Mouse (Mus musculus) stomach, embryonic 14.5 days (tissue): ENCODE data around the gene Slc25a10. TPM values are rescaled to one million over a fixed set of nuclear protein-coding genes. Genes with fewer than 3 reads are reported as not detected.
"Not testable (repeated sequence)": the region's sequence is repeated elsewhere in the genome, so short reads cannot be mapped to it uniquely, and the experiment has no call there.

ENCODE experiments used
- ATAC-seq: fragments of 200-750 bp; cut with Nextera tagmentation; 2 replicates; pipeline ENCODE4 v1.8.0; 2017; ENCODE audit warnings: low read depth, moderate TSS enrichment; ENCODE audit not compliant: insufficient number of reproducible peaks, insufficient read depth, low FRiP score
- H3K27ac ChIP-seq: fragments of 300-500 bp; sonication (generic); 2 replicates; pipeline ENCODE4 v1.5.1; 2014; ENCODE audit warnings: mild to moderate bottlenecking, low read length, moderate library complexity, mixed read lengths
- H3K27me3 ChIP-seq: fragments of 300-500 bp; sonication (generic); 2 replicates; pipeline ENCODE4 v1.6.1; 2014; ENCODE audit warnings: low read length, control low read depth, mixed read lengths; ENCODE audit not compliant: control insufficient read depth, insufficient read depth
- H3K36me3 ChIP-seq: fragments of 300-500 bp; sonication (generic); 2 replicates; pipeline ENCODE4 v1.6.1; 2014; ENCODE audit warnings: mild to moderate bottlenecking, control low read depth, low read length, moderate library complexity, mixed read lengths; ENCODE audit not compliant: control insufficient read depth, insufficient read depth
- H3K4me1 ChIP-seq: fragments of 300-500 bp; sonication (generic); 2 replicates; pipeline ENCODE4 v1.6.1; 2014; ENCODE audit warnings: low read length, control low read depth, mixed read lengths; ENCODE audit not compliant: control insufficient read depth, insufficient read depth
- H3K4me2 ChIP-seq: fragments of 300-500 bp; sonication (generic); replicated peaks from 2 replicates; pipeline ENCODE4 v1.6.1; 2014; ENCODE audit warnings: low read depth, low read length, control low read depth
- H3K4me3 ChIP-seq: fragments of 300-500 bp; sonication (generic); 2 replicates; pipeline ENCODE4 v1.5.1; 2014; ENCODE audit warnings: low read depth, low read length, control low read depth
- H3K9ac ChIP-seq: fragments of 300-500 bp; sonication (generic); replicated peaks from 2 replicates; pipeline ENCODE4 v1.6.1; 2014; ENCODE audit warnings: low read depth, mild to moderate bottlenecking, control low read depth, low read length, moderate library complexity, mixed read lengths
- H3K9me3 ChIP-seq: fragments of 300-500 bp; sonication (generic); 2 replicates; pipeline ENCODE4 v1.6.1; 2016; ENCODE audit warnings: low read depth, low read length, control low read depth; ENCODE audit not compliant: control insufficient read depth
- WGBS: fragments of 180-500 bp; shearing (Covaris S2); extraction: QIAGEN DNeasy Blood & Tissue Kit; methylation state at CpG from one replicate; pipeline ENCODE4 v1.1.7; 2014; 5-methylcytosine and 5-hydroxymethylcytosine counted together
- polyA plus RNA-seq: library from polyadenylated mRNA; unstranded; fragments of >200 nt; fragmentation: Nextera tagmentation; extraction: Ambion mirVana; gene quantifications from 2 replicates; pipeline ENCODE4 v1.2.1, GENCODE M21; 2014

Gene Slc25a10
- polyA plus RNA-seq, 1 experiment from 2014 or later, result 66.5 TPM

GRCm38 (mm10) chr11:120509940-120510339 lies 18.3 kb downstream of the Slc25a10 start:
- no peaks in the 10 kb centered on the region for H3K27me3 ChIP-seq
- ATAC-seq, result no peak
- no peak overlapping the region for H3K9ac ChIP-seq
- 45% methylated on average over 4 of the region's 4 CpGs for WGBS
- H3K4me1 ChIP-seq, result peaks cover 10% of the 10 kb centered on the region
- no peaks in the 10 kb centered on the region for H3K9me3 ChIP-seq
- no peak overlapping the region for H3K4me3 ChIP-seq
- H3K36me3 ChIP-seq, result no peaks in the 10 kb centered on the region
- peak overlapping the region; percentile 49; the same call in 1 of the 2 replicates for H3K27ac ChIP-seq
- H3K4me2 ChIP-seq, result 0 out of 2 replicates have a peak overlapping the region, but pooled peaks have one; percentile 17

GRCm38 (mm10) chr11:120510375-120511030 lies 18.9 kb downstream of the Slc25a10 start:
- 7% methylated on average over 16 of the region's 16 CpGs for WGBS
- Histone ChIP-seq H3K27ac (peak overlapping the region; percentile 49; the same call in 1 of the 2 replicates), H3K4me3 (no peak overlapping the region), H3K9me3 (no peaks in the 10 kb centered on the region), H3K27me3 (no peaks in the 10 kb centered on the region), H3K9ac (no peak overlapping the region), H3K4me1 (peaks cover 10% of the 10 kb centered on the region), H3K36me3 (no peaks in the 10 kb centered on the region), H3K4me2 (peak overlapping the region; percentile 17)
- no peak for ATAC-seq

GRCm38 (mm10) chr11:120512790-120513453 lies 21.3 kb downstream of the Slc25a10 start:
- H3K4me3 ChIP-seq, result no peak overlapping the region
- WGBS, result 28% methylated on average over 6 of the region's 6 CpGs
- no peaks in the 10 kb centered on the region for H3K27me3 ChIP-seq
- H3K9ac ChIP-seq, result no peak overlapping the region
- no peak overlapping the region for H3K4me2 ChIP-seq
- no peaks in the 10 kb centered on the region for H3K9me3 ChIP-seq
- peaks cover 5% of the 10 kb centered on the region; the same call in 1 of the 2 replicates for H3K4me1 ChIP-seq
- no peak overlapping the region for H3K27ac ChIP-seq
- no peak for ATAC-seq
- H3K36me3 ChIP-seq, result no peaks in the 10 kb centered on the region

GRCm38 (mm10) chr11:120514262-120514661 lies 22.6 kb downstream of the Slc25a10 start:
- not testable (repeated sequence) for H3K36me3 ChIP-seq, H3K27me3 ChIP-seq, H3K4me3 ChIP-seq, H3K9ac ChIP-seq, H3K9me3 ChIP-seq, ATAC-seq, H3K27ac ChIP-seq, H3K4me2 ChIP-seq
- 94% methylated on average over 2 of the region's 2 CpGs for WGBS
- peaks cover 11% of the 10 kb centered on the region; the same call in 1 of the 2 replicates for H3K4me1 ChIP-seq

- Histone ChIP-seq H3K4me2 (no peak overlapping the region), H3K27ac (no peak overlapping the region), H3K9ac (no peak overlapping the region), H3K36me3 (no peaks in the 10 kb centered on the region), H3K27me3 (no peaks in the 10 kb centered on the region), H3K4me1 (0 out of 2 replicates have a peak, but pooled peaks cover 6% of the 10 kb centered on the region), H3K9me3 (no peaks in the 10 kb centered on the region), H3K4me3 (no peak overlapping the region)
- ATAC-seq, result peak; percentile 70
- WGBS, result 17% methylated on average over 17 of the region's 17 CpGs
These were observed 24.0 kb downstream of the Slc25a10 start for GRCm38 (mm10) chr11:120515611-120516010.

- 0 out of 2 replicates have a peak, but pooled peaks cover 11% of the 10 kb centered on the region for H3K4me1 ChIP-seq
- no peaks in the 10 kb centered on the region for H3K9me3 ChIP-seq
- no peak overlapping the region for H3K27ac ChIP-seq
- no peak for ATAC-seq
- no peaks in the 10 kb centered on the region for H3K36me3 ChIP-seq
- no peak overlapping the region for H3K4me2 ChIP-seq
- H3K9ac ChIP-seq, result no peak overlapping the region
- no peaks in the 10 kb centered on the region for H3K27me3 ChIP-seq
- H3K4me3 ChIP-seq, result no peak overlapping the region
- 81% methylated on average over 4 of the region's 4 CpGs for WGBS
These were observed 25.5 kb downstream of the Slc25a10 start for GRCm38 (mm10) chr11:120517147-120517546.

- H3K4me2 ChIP-seq, result no peak overlapping the region
- no peak overlapping the region for H3K27ac ChIP-seq
- no peaks in the 10 kb centered on the region for H3K36me3 ChIP-seq
- H3K4me3 ChIP-seq, result no peak overlapping the region
- H3K9ac ChIP-seq, result no peak overlapping the region
- H3K9me3 ChIP-seq, result no peaks in the 10 kb centered on the region
- no peak for ATAC-seq
- no peaks in the 10 kb centered on the region for H3K27me3 ChIP-seq
- 62% methylated on average over 6 of the region's 6 CpGs for WGBS
- H3K4me1 ChIP-seq, result 0 out of 2 replicates have a peak, but pooled peaks cover 11% of the 10 kb centered on the region
These were observed 26.4 kb downstream of the Slc25a10 start for GRCm38 (mm10) chr11:120518027-120518426.

GRCm38 (mm10) chr11:120518558-120518957 lies 26.9 kb downstream of the Slc25a10 start:
- no peak overlapping the region for H3K9ac ChIP-seq
- H3K4me1 ChIP-seq, result 0 out of 2 replicates have a peak, but pooled peaks cover 11% of the 10 kb centered on the region
- no peak overlapping the region for H3K27ac ChIP-seq
- H3K9me3 ChIP-seq, result no peaks in the 10 kb centered on the region
- ATAC-seq, result no peak; the same call in 1 of the 2 replicates
- H3K4me2 ChIP-seq, result no peak overlapping the region
- H3K36me3 ChIP-seq, result no peaks in the 10 kb centered on the region
- WGBS, result 51% methylated on average over 6 of the region's 6 CpGs
- no peaks in the 10 kb centered on the region for H3K27me3 ChIP-seq
- no peak overlapping the region for H3K4me3 ChIP-seq
